Mouse (Mus musculus) activated CD4-positive, CD25-positive, alpha-beta regulatory T cell, adult 9 weeks (primary cell): ENCODE results near the gene Camsap2. TPM values are rescaled to one million over a fixed set of nuclear protein-coding genes. Genes with fewer than 3 reads are reported as not detected.

Experiments used
- polyA plus RNA-seq: library from polyadenylated mRNA; unstranded; fragments of 100-300 nt; shearing (Covaris generic); gene quantifications from one replicate; pipeline ENCODE4 v1.2.1, GENCODE M21; 2017

Gene Camsap2
- polyA plus RNA-seq, result 3.0 TPM

DNA sequence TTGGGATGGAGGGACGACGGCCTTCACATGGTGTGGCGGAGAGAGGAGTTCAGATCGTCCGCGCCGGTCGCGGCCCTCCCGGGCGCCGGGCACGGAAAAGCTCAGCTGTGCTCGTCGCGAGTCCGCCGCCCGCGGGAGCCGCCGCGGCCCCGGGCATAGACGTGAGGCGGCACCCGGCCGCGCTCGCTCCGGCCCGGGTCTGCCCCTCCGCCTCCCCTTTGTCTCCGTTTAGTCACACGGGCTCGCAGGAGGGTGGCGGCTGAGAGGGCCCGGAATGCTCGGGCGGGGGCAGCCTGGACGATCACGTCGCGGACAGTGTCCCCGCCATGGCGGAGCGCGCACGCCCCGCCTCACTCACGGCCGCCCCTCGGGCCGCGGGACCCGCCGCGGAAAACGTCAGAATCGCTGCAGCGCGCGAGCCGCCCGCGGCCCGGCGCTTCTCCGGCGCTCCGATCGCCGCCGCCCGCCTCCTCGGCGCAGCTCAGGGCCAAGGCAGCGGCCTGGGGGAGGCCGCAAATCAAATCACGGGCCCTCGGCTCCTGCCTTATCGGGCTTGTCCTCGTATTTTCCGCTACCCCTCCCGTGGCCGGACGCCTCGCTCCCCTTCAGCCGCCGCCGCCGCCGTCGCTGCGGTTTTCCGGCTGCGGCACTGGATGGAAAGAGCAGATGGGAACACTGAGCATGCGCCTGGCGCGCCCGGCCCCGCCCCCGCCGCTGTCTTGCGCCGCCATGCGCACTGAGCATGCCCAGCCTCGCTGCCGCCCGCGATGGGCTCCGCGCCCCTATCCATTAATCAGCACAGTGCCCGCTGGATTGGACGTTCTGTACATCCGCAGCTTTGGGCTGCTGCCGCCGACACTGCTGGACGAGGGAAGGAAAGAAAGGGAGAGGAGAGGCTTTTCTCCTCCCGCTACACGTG is at the start of gene Camsap2:
Camsap2 (minus strand) TSS at position 651 of the 919 bp plus-strand sequence.

DNA sequence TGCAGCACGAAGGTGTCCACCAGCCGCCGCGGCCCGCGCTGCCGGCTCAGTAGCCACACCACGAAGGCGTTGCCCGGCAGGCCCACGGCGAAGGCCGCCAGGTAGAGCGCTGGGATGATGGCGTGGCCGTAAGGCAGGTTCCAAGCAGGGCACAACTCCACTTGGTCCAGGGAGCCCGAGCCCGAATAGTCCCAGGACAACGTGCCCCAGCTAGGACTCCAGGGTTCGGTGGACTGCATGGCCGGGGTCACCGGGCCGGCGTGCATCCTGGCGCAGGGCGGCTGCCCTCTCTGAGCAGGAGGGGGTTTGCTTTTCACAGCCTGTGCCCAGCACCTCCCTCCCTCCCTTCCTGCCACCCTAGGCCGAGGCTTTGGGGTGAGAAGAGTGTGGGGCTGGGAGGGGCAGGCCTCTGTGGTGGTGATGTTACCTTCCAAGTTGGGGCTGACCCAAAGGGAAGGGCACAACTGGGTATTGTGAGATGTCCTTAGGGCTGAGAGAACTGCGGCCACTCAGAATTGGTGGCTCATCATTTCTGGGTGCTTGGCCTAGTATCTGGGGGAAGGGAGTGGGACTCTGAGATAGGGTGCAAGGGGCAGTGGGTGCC is 85.2 kb downstream of the Camsap2 start, which contains the start of gene Gpr25:
Gpr25 (minus strand) TSS at position 239 of the 604 bp plus-strand sequence.

DNA sequence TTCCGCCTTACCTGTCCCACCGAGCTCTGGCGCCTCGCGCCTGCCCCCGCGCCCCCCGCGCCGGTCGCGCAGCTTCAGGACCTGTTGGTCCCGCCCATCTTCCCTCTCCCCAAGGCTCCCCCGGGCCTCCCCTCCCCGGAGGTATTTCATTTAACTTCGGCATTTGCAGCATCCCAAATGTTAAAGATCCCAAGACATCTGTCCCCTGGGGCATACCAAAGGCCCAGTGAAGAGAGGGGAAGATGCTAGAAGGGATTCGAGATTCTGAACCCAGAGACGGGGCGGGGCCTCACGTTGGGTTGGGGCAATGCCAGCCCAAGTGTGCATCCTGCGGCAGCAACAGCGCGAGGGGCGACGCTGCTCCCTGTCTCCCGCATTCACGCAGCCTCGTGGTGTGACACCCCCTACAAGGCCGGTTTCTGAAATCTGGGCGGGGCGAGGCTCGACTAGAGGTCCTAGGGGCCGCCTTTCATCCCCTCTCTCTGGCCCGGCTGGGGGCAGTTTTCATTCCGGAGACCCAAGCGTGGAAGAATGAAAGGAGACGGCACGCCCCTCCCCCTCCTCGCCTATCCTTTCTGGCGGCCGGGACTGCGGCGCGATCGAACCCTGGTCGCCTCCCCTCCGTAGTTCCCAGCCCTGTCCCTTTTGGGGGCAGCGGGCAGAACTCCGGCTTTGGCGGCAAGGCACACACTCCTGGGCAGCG is 111.9 kb downstream of the Camsap2 start, which contains the start of gene Inava:
Inava (minus strand) TSS at position 373 of the 703 bp plus-strand sequence.

Other genes with a start within 250 kb of the Camsap2 start
- gene Kif21b, start 214.7 kb downstream of the Camsap2 start, polyA plus RNA-seq, result 44.8 TPM
- gene Mroh3, start 133.3 kb downstream of the Camsap2 start, polyA plus RNA-seq, result not detected
- not detected for gene Inava, start 111.8 kb downstream of the Camsap2 start, polyA plus RNA-seq
- not detected for gene Gpr25, start 85.2 kb downstream of the Camsap2 start, polyA plus RNA-seq
- gene Ddx59, start 69.2 kb upstream of the Camsap2 start, polyA plus RNA-seq, result 14.3 TPM
- gene Kif14, start 120.2 kb upstream of the Camsap2 start, polyA plus RNA-seq, result 1.1 TPM